Mouse (Mus musculus) brain, embryonic 14.5 days (tissue): ENCODE measurements around the gene Dtymk.

Experiments
- CTCF ChIP-seq: fragments of 200-500 bp; IDR thresholded peaks from 2 replicates; pipeline ENCODE4 v1.5.1; 2012; ENCODE audit warnings: inconsistent platforms, mild to moderate bottlenecking, moderate library complexity, borderline replicate concordance; ENCODE audit not compliant: insufficient read depth, insufficient read length; ENCODE audit errors: extremely low read depth
- POLR2A ChIP-seq: fragments of 200-500 bp; IDR thresholded peaks from 2 replicates; pipeline ENCODE4 v1.6.1; 2012; ENCODE audit warnings: mild to moderate bottlenecking, inconsistent platforms, borderline replicate concordance; ENCODE audit not compliant: poor library complexity, insufficient read depth, insufficient read length, severe bottlenecking; ENCODE audit errors: extremely low read depth

DNA sequence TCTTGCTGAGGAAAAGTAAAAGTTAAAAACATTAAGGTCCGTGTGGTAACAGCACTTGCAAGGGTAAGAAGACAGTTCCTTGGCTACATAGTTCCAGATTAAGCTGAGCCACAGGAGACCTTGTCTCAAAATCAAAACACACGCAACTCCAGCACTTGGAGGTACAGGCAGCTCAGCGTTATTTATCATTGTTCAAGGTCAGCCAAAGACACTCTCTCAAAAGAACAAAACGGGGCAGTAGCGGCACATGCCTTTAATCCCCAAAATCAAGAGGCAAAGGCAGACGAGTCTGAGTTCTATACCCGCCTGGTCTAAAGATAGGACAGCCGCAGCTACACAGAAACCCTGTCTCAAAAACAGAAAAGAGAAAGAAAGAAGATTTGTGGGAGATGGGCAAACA, 5.8 kb downstream of the Dtymk start:
- TF ChIP-seq CTCF (no peak), POLR2A (no peak)
